ENCODE assay signal across 28 mouse cellular contexts in genomic region chr5:36025076-36025475, GRCm38 (mm10).
DNase-seq lines count a peak whose midpoint lies in the region; ATAC-seq and TF ChIP-seq lines count a peak whose summit lies in the region.
"Had no signal": no experiment of that assay in that cellular context is flagged by ENCODE, and none has a peak within 500 bp of the region (broad histone marks: within the 10 kb centered on the region; RNA-seq: fewer than 3 reads in every experiment).

No protein-coding gene starts in this region.

- H3K36me3 ChIP-seq in forebrain, postnatal 0 days (ENCODE audit: insufficient read depth), result no peaks in the 10 kb centered on the region
- no peaks in the 10 kb centered on the region for H3K36me3 ChIP-seq in forebrain, embryonic 10.5 days (replicated peaks)
- peaks cover 8% of the 10 kb centered on the region; the same call in 1 of the 2 replicates for H3K36me3 ChIP-seq in hindbrain, embryonic 13.5 days
- H3K36me3 ChIP-seq in hindbrain, embryonic 11.5 days (ENCODE audit: control insufficient read depth, insufficient read depth, low read length), result no peaks in the 10 kb centered on the region
- H3K36me3 ChIP-seq: embryonic facial prominence, embryonic 13.5 days; embryonic facial prominence, embryonic 15.5 days; forebrain, embryonic 15.5 days; G1E had no signal

- no peaks in the 10 kb centered on the region for H3K27me3 ChIP-seq in forebrain, postnatal 0 days (ENCODE audit: insufficient read depth, low read length)
- H3K27me3 ChIP-seq in forebrain, embryonic 10.5 days (ENCODE audit: poor library complexity, severe bottlenecking), result no peaks in the 10 kb centered on the region
- H3K27me3 ChIP-seq in hindbrain, embryonic 13.5 days, result no peaks in the 10 kb centered on the region
- H3K27me3 ChIP-seq in hindbrain, embryonic 11.5 days (ENCODE audit: control insufficient read depth, insufficient read depth, low read length), result no peaks in the 10 kb centered on the region
- H3K27me3 ChIP-seq: embryonic facial prominence, embryonic 13.5 days; embryonic facial prominence, embryonic 15.5 days; forebrain, embryonic 13.5 days; forebrain, embryonic 15.5 days; Patski had no signal

- ATAC-seq in forebrain, postnatal 0 days, result peak; percentile 52; the same call in 1 of the 2 replicates
- no peak for ATAC-seq in hindbrain, embryonic 13.5 days (ENCODE audit: low FRiP score)
- no peak for ATAC-seq in hindbrain, embryonic 11.5 days (ENCODE audit: low FRiP score)
- ATAC-seq: activated CD4-positive, CD25-positive, alpha-beta regulatory T cell, adult 4 months; CD4-positive, CD25-positive, alpha-beta regulatory T cell, adult 4 months; forebrain, embryonic 13.5 days; forebrain, embryonic 15.5 days; Patski had no signal

- no peak for TF ChIP-seq CTCF in forebrain, postnatal 0 days (IDR thresholded peaks at IDR 0.05; ENCODE audit: low read depth)

- no peak overlapping the region for H3K4me3 ChIP-seq in forebrain, postnatal 0 days (ENCODE audit: low read depth, low read length)
- H3K4me3 ChIP-seq in forebrain, embryonic 10.5 days, result no peak overlapping the region
- no peak overlapping the region for H3K4me3 ChIP-seq in hindbrain, embryonic 13.5 days
- no peak overlapping the region for H3K4me3 ChIP-seq in hindbrain, embryonic 11.5 days (ENCODE audit: low read depth, low read length)
- H3K4me3 ChIP-seq: embryonic facial prominence, embryonic 13.5 days; embryonic facial prominence, embryonic 15.5 days; erythroblast, embryonic 14.5 days; forebrain, embryonic 13.5 days; forebrain, embryonic 15.5 days had no signal

- H3K4me1 ChIP-seq in forebrain, postnatal 0 days (ENCODE audit: insufficient read depth), result no peaks in the 10 kb centered on the region
- peaks cover 12% of the 10 kb centered on the region for H3K4me1 ChIP-seq in forebrain, embryonic 10.5 days
- 0 out of 2 replicates have a peak, but pooled peaks cover 4% of the 10 kb centered on the region for H3K4me1 ChIP-seq in hindbrain, embryonic 13.5 days (replicated peaks)
- no peaks in the 10 kb centered on the region for H3K4me1 ChIP-seq in hindbrain, embryonic 11.5 days (replicated peaks; ENCODE audit: control insufficient read depth, insufficient read depth, low read length)
- H3K4me1 ChIP-seq: embryonic facial prominence, embryonic 13.5 days; embryonic facial prominence, embryonic 15.5 days; forebrain, embryonic 13.5 days; forebrain, embryonic 15.5 days had no signal

- WGBS in forebrain, postnatal 0 days, result 77% methylated on average over 4 of the region's 4 CpGs
- 83% methylated on average over 4 of the region's 4 CpGs for WGBS in forebrain, embryonic 10.5 days
- WGBS in hindbrain, embryonic 13.5 days, result 77% methylated on average over 4 of the region's 4 CpGs
- WGBS in hindbrain, embryonic 11.5 days, result 69% methylated on average over 4 of the region's 4 CpGs

- H3K9me3 ChIP-seq in forebrain, postnatal 0 days (ENCODE audit: low read length), result no peaks in the 10 kb centered on the region
- no peaks in the 10 kb centered on the region for H3K9me3 ChIP-seq in forebrain, embryonic 10.5 days
- no peaks in the 10 kb centered on the region for H3K9me3 ChIP-seq in hindbrain, embryonic 13.5 days
- H3K9me3 ChIP-seq in hindbrain, embryonic 11.5 days (ENCODE audit: control insufficient read depth, low read length), result no peaks in the 10 kb centered on the region
- H3K9me3 ChIP-seq: embryonic facial prominence, embryonic 13.5 days; embryonic facial prominence, embryonic 15.5 days; forebrain, embryonic 13.5 days; forebrain, embryonic 15.5 days; G1E had no signal

- DNase-seq in forebrain, postnatal 0 days, result no peak
- DNase-seq in forebrain, embryonic 10.5 days (ENCODE audit: extremely low spot score, low spot score), result no peak
- no peak for DNase-seq in hindbrain, embryonic 11.5 days (ENCODE audit: low spot score)
- peak; percentile 27 for DNase-seq in layer of hippocampus, adult 9-11 months
- DNase-seq in layer of hippocampus, postnatal 25 days (ENCODE audit: extremely low spot score in 1 of 2, low spot score in 1 of 2), result no peak
- peak; percentile 52 for DNase-seq in brain, adult 2 months (ENCODE audit: low read depth, low spot score)
- no peak for DNase-seq in urinary bladder, adult 18-20 months (ENCODE audit: low spot score in 2 of 2)
- DNase-seq: adrenal gland, adult 8-10 months; adrenal gland, postnatal 14 days; adrenal gland, postnatal 36 days; B cell, adult 2 months; cerebellum, adult 11 months; cerebellum, adult 18-20 months; cerebellum, adult 8-10 months; cerebellum, adult 9-11 months; cerebellum, postnatal 14 days; cerebellum, postnatal 36 days; embryo, embryonic 11 days had no signal

- no peak overlapping the region for H3K9ac ChIP-seq in forebrain, postnatal 0 days
- H3K9ac ChIP-seq in hindbrain, embryonic 13.5 days, result 0 out of 2 replicates have a peak overlapping the region, but pooled peaks have one; percentile 1
- H3K9ac ChIP-seq in hindbrain, embryonic 11.5 days (ENCODE audit: low read depth, low read length), result no peak overlapping the region
- H3K9ac ChIP-seq: embryonic facial prominence, embryonic 13.5 days; embryonic facial prominence, embryonic 15.5 days; forebrain, embryonic 13.5 days; forebrain, embryonic 15.5 days had no signal

- H3K27ac ChIP-seq in forebrain, postnatal 0 days (ENCODE audit: low read depth, low read length), result no peak overlapping the region
- no peak overlapping the region for H3K27ac ChIP-seq in forebrain, embryonic 10.5 days
- no peak overlapping the region for H3K27ac ChIP-seq in hindbrain, embryonic 13.5 days
- H3K27ac ChIP-seq in hindbrain, embryonic 11.5 days (ENCODE audit: low read depth, low read length), result no peak overlapping the region
- H3K27ac ChIP-seq: embryonic facial prominence, embryonic 13.5 days; embryonic facial prominence, embryonic 15.5 days; forebrain, embryonic 13.5 days; forebrain, embryonic 15.5 days had no signal

- no peak overlapping the region for H3K4me2 ChIP-seq in forebrain, postnatal 0 days (ENCODE audit: low read depth)
- no peak overlapping the region for H3K4me2 ChIP-seq in hindbrain, embryonic 13.5 days
- no peak overlapping the region for H3K4me2 ChIP-seq in hindbrain, embryonic 11.5 days (replicated peaks; ENCODE audit: low read depth, low read length)
- H3K4me2 ChIP-seq: embryonic facial prominence, embryonic 13.5 days; embryonic facial prominence, embryonic 15.5 days; forebrain, embryonic 13.5 days; forebrain, embryonic 15.5 days had no signal

Comparison
In these comparisons a context has a peak if more than half of its experiments do, and no peak if none do; other contexts are left out.
1. DNase-seq: peak in layer of hippocampus, adult 9-11 months (single experiment) and brain, adult 2 months (single experiment); none in forebrain, postnatal 0 days (single experiment), forebrain, embryonic 10.5 days (single experiment), hindbrain, embryonic 11.5 days (single experiment), layer of hippocampus, postnatal 25 days (0 of 2) and urinary bladder, adult 18-20 months (0 of 2).